Mouse (Mus musculus): ENCODE data around the gene Aplp2. TPM values are rescaled to one million over a fixed set of nuclear protein-coding genes. Genes with fewer than 3 reads are reported as not detected.

Gene Aplp2
- polyA plus RNA-seq, 1 experiment from 2014 or later, result 182 TPM

GRCm38 (mm10) chr9:31245006-31245405 is 33.4 kb upstream of the Aplp2 start:
- Histone ChIP-seq H3K36me3 (replicated peaks) (no peaks in the 10 kb centered on the region), H3K4me3 (replicated peaks) (no peak overlapping the region), H3K9ac (no peak overlapping the region), H3K9me3 (replicated peaks) (no peaks in the 10 kb centered on the region), H3K27ac (replicated peaks) (no peak overlapping the region), H3K4me2 (no peak overlapping the region), H3K4me1 (replicated peaks) (peaks cover 24% of the 10 kb centered on the region), H3K27me3 (no peaks in the 10 kb centered on the region)
- ATAC-seq (ENCODE audit: insufficient read depth), result no peak
- 88% methylated on average over 6 of the region's 6 CpGs for WGBS (ENCODE audit: insufficient replicate concordance)

- ATAC-seq (ENCODE audit: insufficient read depth), result no peak
- H3K27me3 ChIP-seq, result no peaks in the 10 kb centered on the region
- H3K9ac ChIP-seq, result no peak overlapping the region
- peaks cover 24% of the 10 kb centered on the region for H3K4me1 ChIP-seq (replicated peaks)
- no peak overlapping the region for H3K4me3 ChIP-seq (replicated peaks)
- H3K36me3 ChIP-seq (replicated peaks), result no peaks in the 10 kb centered on the region
- no peaks in the 10 kb centered on the region for H3K9me3 ChIP-seq (replicated peaks)
- H3K4me2 ChIP-seq, result no peak overlapping the region
- no peak overlapping the region for H3K27ac ChIP-seq (replicated peaks)
- 56% methylated on average over 5 of the region's 5 CpGs for WGBS (ENCODE audit: insufficient replicate concordance)
These were observed 32.3 kb upstream of the Aplp2 start for GRCm38 (mm10) chr9:31243939-31244333.

- H3K4me3 ChIP-seq (replicated peaks), result no peak overlapping the region
- 54% methylated on average over 18 of the region's 18 CpGs for WGBS (ENCODE audit: insufficient replicate concordance)
- H3K4me2 ChIP-seq, result no peak overlapping the region
- no peak overlapping the region for H3K9ac ChIP-seq
- H3K4me1 ChIP-seq (replicated peaks), result peaks cover 24% of the 10 kb centered on the region
- no peak for ATAC-seq (ENCODE audit: insufficient read depth)
- no peak overlapping the region for H3K27ac ChIP-seq (replicated peaks)
- no peaks in the 10 kb centered on the region for H3K36me3 ChIP-seq (replicated peaks)
- no peaks in the 10 kb centered on the region for H3K9me3 ChIP-seq (replicated peaks)
- no peaks in the 10 kb centered on the region for H3K27me3 ChIP-seq
These were observed 31.8 kb upstream of the Aplp2 start for GRCm38 (mm10) chr9:31243306-31243938.

- WGBS (ENCODE audit: insufficient replicate concordance), result 63% methylated on average over 7 of the region's 7 CpGs
These were observed 29.6 kb upstream of the Aplp2 start for GRCm38 (mm10) chr9:31241208-31241699.

GRCm38 (mm10) chr9:31240522-31241207 is 29.1 kb upstream of the Aplp2 start:
- no peak overlapping the region for H3K4me2 ChIP-seq
- H3K4me1 ChIP-seq (replicated peaks), result peaks cover 16% of the 10 kb centered on the region
- no peaks in the 10 kb centered on the region for H3K9me3 ChIP-seq (replicated peaks)
- no peaks in the 10 kb centered on the region for H3K27me3 ChIP-seq
- no peaks in the 10 kb centered on the region for H3K36me3 ChIP-seq (replicated peaks)
- no peak overlapping the region for H3K4me3 ChIP-seq (replicated peaks)
- H3K9ac ChIP-seq, result no peak overlapping the region
- ATAC-seq (ENCODE audit: insufficient read depth), result no peak
- WGBS (ENCODE audit: insufficient replicate concordance), result 76% methylated on average over 8 of the region's 8 CpGs
- no peak overlapping the region for H3K27ac ChIP-seq (replicated peaks)

More at GRCm38 (mm10) chr9:31241208-31241699, 29.6 kb upstream of the Aplp2 start:
- Histone ChIP-seq H3K27ac (replicated peaks) (no peak overlapping the region), H3K27me3 (no peaks in the 10 kb centered on the region), H3K4me2 (no peak overlapping the region), H3K4me3 (replicated peaks) (no peak overlapping the region), H3K9ac (no peak overlapping the region), H3K4me1 (replicated peaks) (peaks cover 16% of the 10 kb centered on the region), H3K9me3 (replicated peaks) (no peaks in the 10 kb centered on the region), H3K36me3 (replicated peaks) (no peaks in the 10 kb centered on the region)
- no peak for ATAC-seq (ENCODE audit: insufficient read depth)

DNA sequence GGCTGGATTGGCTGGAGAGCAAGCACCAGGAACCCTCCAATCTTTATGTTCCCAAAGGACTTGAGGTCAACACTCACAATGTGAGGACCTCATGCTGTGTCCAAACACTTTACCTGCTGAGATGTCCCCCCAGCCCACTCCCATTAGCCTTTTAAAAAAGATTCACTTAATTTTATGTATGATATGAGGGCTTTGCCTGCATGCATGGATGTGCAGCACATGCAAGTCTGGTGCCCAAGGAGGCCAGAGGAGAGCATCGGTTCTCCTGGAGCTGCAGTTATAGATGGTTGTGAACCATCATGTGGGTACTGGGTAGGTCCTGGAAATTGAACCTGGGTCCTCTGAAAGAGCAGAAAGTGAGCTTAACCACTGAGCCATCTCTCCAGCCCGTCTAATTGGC is 27.9 kb upstream of the Aplp2 start:
- H3K9ac ChIP-seq, result no peak overlapping the region
- ATAC-seq (ENCODE audit: insufficient read depth), result no peak
- no peaks in the 10 kb centered on the region for H3K27me3 ChIP-seq
- no peak overlapping the region for H3K4me3 ChIP-seq (replicated peaks)
- no peaks in the 10 kb centered on the region for H3K36me3 ChIP-seq (replicated peaks)
- H3K4me2 ChIP-seq, result no peak overlapping the region
- 64% methylated on average over 2 of the region's 2 CpGs for WGBS (ENCODE audit: insufficient replicate concordance)
- H3K9me3 ChIP-seq (replicated peaks), result no peaks in the 10 kb centered on the region
- no peak overlapping the region for H3K27ac ChIP-seq (replicated peaks)
- H3K4me1 ChIP-seq (replicated peaks), result peaks cover 16% of the 10 kb centered on the region

DNA sequence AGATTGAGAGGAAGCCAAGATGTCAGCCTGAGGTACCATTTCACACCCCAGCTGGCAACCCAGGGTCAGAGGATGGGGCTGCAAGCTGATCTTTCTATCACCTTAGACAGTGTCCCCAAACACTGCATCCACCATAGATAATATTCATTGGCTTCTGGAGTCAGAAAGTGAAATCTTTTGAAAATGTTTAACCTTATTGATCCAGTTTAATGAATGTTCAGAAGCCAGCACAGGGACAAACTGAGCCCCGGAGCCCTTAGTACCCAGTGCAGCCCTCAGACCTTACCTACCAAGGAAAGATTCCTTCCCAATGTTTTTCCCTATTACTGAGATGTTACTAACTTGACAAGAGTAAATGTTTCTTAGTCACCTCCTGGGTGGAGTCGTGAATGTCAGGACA is 26.9 kb upstream of the Aplp2 start:
- H3K9me3 ChIP-seq (replicated peaks), result no peaks in the 10 kb centered on the region
- no peak overlapping the region for H3K4me3 ChIP-seq (replicated peaks)
- peaks cover 11% of the 10 kb centered on the region for H3K4me1 ChIP-seq (replicated peaks)
- no peak overlapping the region for H3K27ac ChIP-seq (replicated peaks)
- WGBS (ENCODE audit: insufficient replicate concordance), result 66% methylated on average over 2 of the region's 2 CpGs
- H3K27me3 ChIP-seq, result no peaks in the 10 kb centered on the region
- H3K36me3 ChIP-seq (replicated peaks), result no peaks in the 10 kb centered on the region
- H3K4me2 ChIP-seq, result no peak overlapping the region
- no peak overlapping the region for H3K9ac ChIP-seq
- no peak for ATAC-seq (ENCODE audit: insufficient read depth)

DNA sequence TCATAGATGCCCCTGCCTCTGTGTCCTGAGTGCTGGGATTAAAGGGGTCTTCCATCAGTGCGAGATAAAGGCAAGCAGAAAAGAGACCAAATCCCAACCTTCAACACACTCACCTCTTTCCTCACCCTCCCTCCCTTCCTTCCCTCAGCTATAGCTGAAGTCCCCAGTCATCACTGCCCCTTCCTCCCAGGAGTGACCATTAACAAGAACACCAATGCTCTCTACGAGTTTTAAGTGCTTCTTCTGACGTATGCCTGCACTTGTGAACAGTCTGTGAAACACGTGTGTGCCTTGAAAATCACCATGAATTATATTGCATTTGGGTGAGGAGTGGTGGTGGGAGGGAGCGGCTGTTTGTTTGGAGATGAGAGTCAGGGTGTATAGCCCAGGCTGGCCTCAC is 24.5 kb upstream of the Aplp2 start:
- H3K4me2 ChIP-seq, result no peak overlapping the region
- no peaks in the 10 kb centered on the region for H3K9me3 ChIP-seq (replicated peaks)
- no peak overlapping the region for H3K27ac ChIP-seq (replicated peaks)
- H3K36me3 ChIP-seq (replicated peaks), result no peaks in the 10 kb centered on the region
- H3K9ac ChIP-seq, result no peak overlapping the region
- H3K27me3 ChIP-seq, result no peaks in the 10 kb centered on the region
- 59% methylated on average over 5 of the region's 5 CpGs for WGBS (ENCODE audit: insufficient replicate concordance)
- no peak; the same call in 1 of the 2 replicates for ATAC-seq (ENCODE audit: insufficient read depth)
- no peak overlapping the region for H3K4me3 ChIP-seq (replicated peaks)
- peaks cover 2% of the 10 kb centered on the region for H3K4me1 ChIP-seq (replicated peaks)

GRCm38 (mm10) chr9:31235489-31235888 is 23.9 kb upstream of the Aplp2 start:
- no peak overlapping the region for H3K4me2 ChIP-seq
- WGBS (ENCODE audit: insufficient replicate concordance), result 68% methylated on average over 9 of the region's 9 CpGs
- H3K9me3 ChIP-seq (replicated peaks), result no peaks in the 10 kb centered on the region
- no peaks in the 10 kb centered on the region for H3K36me3 ChIP-seq (replicated peaks)
- H3K4me1 ChIP-seq (replicated peaks), result no peaks in the 10 kb centered on the region
- no peak overlapping the region for H3K4me3 ChIP-seq (replicated peaks)
- no peak overlapping the region for H3K9ac ChIP-seq
- H3K27ac ChIP-seq (replicated peaks), result no peak overlapping the region
- H3K27me3 ChIP-seq, result no peaks in the 10 kb centered on the region
- ATAC-seq (ENCODE audit: insufficient read depth), result no peak

DNA sequence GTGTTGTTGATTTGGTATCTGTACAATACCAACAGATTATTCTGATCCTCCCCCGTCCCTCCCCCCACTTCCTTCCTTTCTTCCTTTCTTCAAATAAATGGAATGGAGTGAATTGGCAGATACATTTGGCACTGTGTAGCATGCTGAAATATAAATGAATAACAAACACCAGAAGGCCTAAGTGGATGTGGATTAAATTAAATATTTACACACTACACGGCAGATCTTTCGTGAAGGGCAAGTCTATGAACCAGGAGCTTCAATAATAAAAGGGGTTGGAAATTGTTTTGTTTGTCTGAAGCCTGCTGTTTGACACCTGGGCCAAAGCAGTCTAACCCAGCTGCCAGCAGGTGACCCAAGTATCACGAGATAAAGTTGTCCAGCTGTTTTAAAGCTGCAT is 23.4 kb upstream of the Aplp2 start:
- 54% methylated on average over 4 of the region's 4 CpGs for WGBS (ENCODE audit: insufficient replicate concordance)
- H3K4me2 ChIP-seq, result no peak overlapping the region
- no peaks in the 10 kb centered on the region for H3K27me3 ChIP-seq
- no peak overlapping the region for H3K9ac ChIP-seq
- no peaks in the 10 kb centered on the region for H3K36me3 ChIP-seq (replicated peaks)
- ATAC-seq (ENCODE audit: insufficient read depth), result no peak
- H3K9me3 ChIP-seq (replicated peaks), result no peaks in the 10 kb centered on the region
- no peak overlapping the region for H3K4me3 ChIP-seq (replicated peaks)
- no peak overlapping the region for H3K27ac ChIP-seq (replicated peaks)
- H3K4me1 ChIP-seq (replicated peaks), result no peaks in the 10 kb centered on the region

DNA sequence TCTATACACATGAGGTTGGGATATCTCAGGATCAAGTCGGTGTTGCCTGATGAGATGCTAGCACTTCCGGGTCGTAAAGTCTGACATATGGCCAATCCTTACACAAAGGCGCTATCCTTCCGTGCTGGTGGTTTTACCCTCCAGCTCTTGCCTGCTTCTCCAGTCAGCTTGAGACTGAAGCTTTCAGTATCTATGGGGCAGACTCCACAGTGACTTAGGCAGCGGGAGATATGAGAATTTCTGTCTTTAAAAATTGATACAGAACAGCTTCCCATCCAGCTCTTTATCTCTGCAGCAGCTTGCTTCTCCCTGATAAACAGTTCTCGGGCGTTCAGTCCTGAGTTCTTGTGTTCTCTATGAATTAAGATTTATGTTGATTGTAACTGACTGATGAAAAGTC is 14.9 kb upstream of the Aplp2 start:
- Histone ChIP-seq H3K36me3 (replicated peaks) (no peaks in the 10 kb centered on the region), H3K4me1 (replicated peaks) (peaks cover 32% of the 10 kb centered on the region), H3K9ac (0 out of 2 replicates have a peak overlapping the region, but pooled peaks have one; percentile 2), H3K4me2 (peak overlapping the region; percentile 51), H3K27ac (replicated peaks) (peak overlapping the region; percentile 59), H3K9me3 (replicated peaks) (no peaks in the 10 kb centered on the region), H3K4me3 (replicated peaks) (no peak overlapping the region; the same call in 1 of the 2 replicates), H3K27me3 (peaks cover 7% of the 10 kb centered on the region)
- ATAC-seq (ENCODE audit: insufficient read depth), result peak; percentile 93
- WGBS (ENCODE audit: insufficient replicate concordance), result 20% methylated on average over 8 of the region's 8 CpGs

Data from liver, embryonic 15.5 days (tissue).